17 mouse cellular contexts compared by ENCODE assay signal in genomic region chr7:72474751-72475150, GRCm38 (mm10).
DNase-seq lines count a peak whose midpoint lies in the region; ATAC-seq lines count a peak whose summit lies in the region.
"Had no signal": no experiment of that assay in that cellular context is flagged by ENCODE, and none has a peak within 500 bp of the region (broad histone marks: within the 10 kb centered on the region; RNA-seq: fewer than 3 reads in every experiment).

No protein-coding gene starts in this region.

- WGBS in liver, embryonic 11.5 days, result 57% methylated on average over 4 of the region's 4 CpGs

- no peak overlapping the region for H3K4me3 ChIP-seq in liver, embryonic 11.5 days (ENCODE audit: low read depth, low read length)
- H3K4me3 ChIP-seq: forebrain, embryonic 10.5 days; heart, embryonic 12.5 days; hindbrain, embryonic 15.5 days had no signal

- peak; percentile 7 to 23 for DNase-seq in frontal cortex, postnatal 36 days (ENCODE audit: low spot score in 2 of 2)
- no peak for DNase-seq in frontal cortex, postnatal 14 days (ENCODE audit: low spot score in 2 of 2)
- DNase-seq in left cerebral cortex, postnatal 10 days (ENCODE audit: extremely low spot score in 1 of 2, low spot score in 2 of 2), result peak; percentile 31 to 52
- DNase-seq in left cerebral cortex, postnatal 36 days (ENCODE audit: low spot score in 2 of 2), result no peak
- peak; percentile 40 for DNase-seq in right cerebral cortex, postnatal 4 days
- no peak for DNase-seq in right cerebral cortex, postnatal 25 days
- DNase-seq in liver, embryonic 11.5 days (ENCODE audit: low spot score), result no peak
- no peak for DNase-seq in layer of hippocampus, adult 11-12 months (ENCODE audit: low spot score)
- DNase-seq: adrenal gland, postnatal 25 days; cerebellum, adult 11-12 months; layer of hippocampus, postnatal 36 days had no signal

- H3K9me3 ChIP-seq in liver, embryonic 11.5 days (ENCODE audit: control insufficient read depth, low read length), result peaks cover 2% of the 10 kb centered on the region; the same call in 1 of the 2 replicates
- H3K9me3 ChIP-seq: forebrain, embryonic 10.5 days; heart, embryonic 12.5 days; hindbrain, embryonic 15.5 days had no signal

- no peaks in the 10 kb centered on the region for H3K27me3 ChIP-seq in liver, embryonic 11.5 days (replicated peaks; ENCODE audit: control insufficient read depth, insufficient read depth, low read length)
- H3K27me3 ChIP-seq: heart, embryonic 12.5 days; hindbrain, embryonic 15.5 days had no signal

- intact Hi-C loops in left cerebral cortex, postnatal 10 days (cut with DNase I), result no loop called here
- intact Hi-C loops in left cerebral cortex, postnatal 36 days (cut with DNase I), result no loop called here

- no peak overlapping the region for H3K27ac ChIP-seq in liver, embryonic 11.5 days (ENCODE audit: low read depth, low read length)
- H3K27ac ChIP-seq: forebrain, embryonic 10.5 days; hindbrain, embryonic 15.5 days; liver, embryonic 14.5 days had no signal

- no peak overlapping the region for H3K4me2 ChIP-seq in liver, embryonic 11.5 days
- H3K4me2 ChIP-seq: heart, embryonic 12.5 days; hindbrain, embryonic 15.5 days; midbrain, embryonic 11.5 days had no signal

- H3K36me3 ChIP-seq in liver, embryonic 11.5 days (ENCODE audit: control insufficient read depth, insufficient read depth, low read length), result no peaks in the 10 kb centered on the region
- H3K36me3 ChIP-seq: forebrain, embryonic 10.5 days; heart, embryonic 12.5 days; hindbrain, embryonic 15.5 days had no signal

- no peak for ATAC-seq in liver, embryonic 11.5 days (replicated peaks; ENCODE audit: low FRiP score)
- ATAC-seq: CD4-positive, CD25-positive, alpha-beta regulatory T cell, adult 4 months had no signal

- no peaks in the 10 kb centered on the region for H3K4me1 ChIP-seq in liver, embryonic 11.5 days (replicated peaks; ENCODE audit: control insufficient read depth, insufficient read depth, low read length)
- H3K4me1 ChIP-seq: forebrain, embryonic 10.5 days; heart, embryonic 12.5 days; hindbrain, embryonic 15.5 days had no signal

- H3K9ac ChIP-seq in liver, embryonic 11.5 days (ENCODE audit: low read depth, low read length), result no peak overlapping the region
- H3K9ac ChIP-seq: heart, embryonic 12.5 days; hindbrain, embryonic 15.5 days; liver, embryonic 14.5 days had no signal

Comparison
In these comparisons a context has a peak if more than half of its experiments do, and no peak if none do; other contexts are left out.
1. DNase-seq: peak in frontal cortex, postnatal 36 days (2 of 2), left cerebral cortex, postnatal 10 days (2 of 2) and right cerebral cortex, postnatal 4 days (single experiment); none in frontal cortex, postnatal 14 days (0 of 2), left cerebral cortex, postnatal 36 days (0 of 2), right cerebral cortex, postnatal 25 days (single experiment), liver, embryonic 11.5 days (single experiment) and layer of hippocampus, adult 11-12 months (single experiment).